Mouse (Mus musculus): ENCODE data around the gene Ankrd35. TPM values are rescaled to one million over a fixed set of nuclear protein-coding genes. Genes with fewer than 3 reads are reported as not detected.
"Not testable (repeated sequence)": the region's sequence is repeated elsewhere in the genome, so short reads cannot be mapped to it uniquely, and the experiment has no call there.

The Ankrd35 gene
- total RNA-seq, 2 experiments from 2014 or later = 6.4 to 6.5 TPM

GRCm38 (mm10) chr3:96671519-96671918, 1.6 kb downstream of the Ankrd35 start:
- no peak for DNase-seq (ENCODE audit: low spot score in 2 of 2)

- DNase-seq (ENCODE audit: low spot score in 2 of 2) = no peak
Observed at GRCm38 (mm10) chr3:96673514-96673913, 3.6 kb downstream of the Ankrd35 start.

- no peak for DNase-seq (ENCODE audit: low spot score in 2 of 2)
Observed at GRCm38 (mm10) chr3:96674442-96674841, 4.5 kb downstream of the Ankrd35 start.

GRCm38 (mm10) chr3:96675171-96675570, 5.2 kb downstream of the Ankrd35 start:
- no peak for DNase-seq (ENCODE audit: low spot score in 2 of 2)

GRCm38 (mm10) chr3:96675690-96676089, 5.8 kb downstream of the Ankrd35 start:
- no peak for DNase-seq (ENCODE audit: low spot score in 2 of 2)

GRCm38 (mm10) chr3:96678456-96678855, 8.5 kb downstream of the Ankrd35 start:
- no peak for DNase-seq (ENCODE audit: low spot score in 2 of 2)

GRCm38 (mm10) chr3:96679159-96679674, 9.3 kb downstream of the Ankrd35 start:
- no peak for DNase-seq (ENCODE audit: low spot score in 2 of 2)

GRCm38 (mm10) chr3:96680269-96680956, 10.5 kb downstream of the Ankrd35 start:
- no peak for DNase-seq (ENCODE audit: low spot score in 2 of 2)

GRCm38 (mm10) chr3:96683496-96683895, 13.6 kb downstream of the Ankrd35 start:
- DNase-seq (ENCODE audit: low spot score in 2 of 2) = no peak

- DNase-seq (ENCODE audit: low spot score in 2 of 2) = no peak
Observed at GRCm38 (mm10) chr3:96684151-96684821, 14.4 kb downstream of the Ankrd35 start.

- no peak for DNase-seq (ENCODE audit: low spot score in 2 of 2)
Observed at GRCm38 (mm10) chr3:96684822-96685156, 14.9 kb downstream of the Ankrd35 start.

- not testable (repeated sequence) for DNase-seq (ENCODE audit: low spot score in 2 of 2)
Observed at GRCm38 (mm10) chr3:96686057-96686456, 16.1 kb downstream of the Ankrd35 start.

- no peak for DNase-seq (ENCODE audit: low spot score in 2 of 2)
Observed at GRCm38 (mm10) chr3:96688854-96689253, 18.9 kb downstream of the Ankrd35 start.

- DNase-seq (ENCODE audit: low spot score in 2 of 2) = no peak
Observed at GRCm38 (mm10) chr3:96690298-96690697, 20.4 kb downstream of the Ankrd35 start.

GRCm38 (mm10) chr3:96692506-96692905, 22.6 kb downstream of the Ankrd35 start:
- no peak for DNase-seq (ENCODE audit: low spot score in 2 of 2)

GRCm38 (mm10) chr3:96693579-96693978, 23.6 kb downstream of the Ankrd35 start:
- no peak for DNase-seq (ENCODE audit: low spot score in 2 of 2)

- DNase-seq (ENCODE audit: low spot score in 2 of 2) = peak; percentile 59 to 62
Observed at GRCm38 (mm10) chr3:96696198-96696765, 26.4 kb downstream of the Ankrd35 start, which contains the start of gene Pias3. TSS of gene Pias3 (plus strand) at chr3:96696384.

- DNase-seq (ENCODE audit: low spot score in 2 of 2) = peak; percentile 79 to 81
Observed at GRCm38 (mm10) chr3:96696766-96697732, 27.1 kb downstream of the Ankrd35 start.

GRCm38 (mm10) chr3:96698993-96699690, 29.2 kb downstream of the Ankrd35 start:
- DNase-seq (ENCODE audit: low spot score in 2 of 2) = no peak

- no peak for DNase-seq (ENCODE audit: low spot score in 2 of 2)
Observed at GRCm38 (mm10) chr3:96700376-96700775, 30.4 kb downstream of the Ankrd35 start.

Data from layer of hippocampus, postnatal 14 days (tissue).